Mouse (Mus musculus) spleen, adult 12 weeks (tissue): ENCODE results near the gene Defa30.
"Not testable (repeated sequence)": the region's sequence is repeated elsewhere in the genome, so short reads cannot be mapped to it uniquely, and the experiment has no call there.

ENCODE experiments used
- DNase-seq: peaks from one replicate; pipeline ENCODE4 v3.0.0; 2022; ENCODE audit warnings: low spot score

The Defa30 gene

GRCm38 (mm10) chr8:21134342-21134741 is at the start of gene Defa30:
Gene Defa30, plus strand, starts transcription at chr8:21134642.
- not testable (repeated sequence) for DNase-seq

- DNase-seq, result no peak
Observed at GRCm38 (mm10) chr8:21093106-21093505, 41.3 kb upstream of the Defa30 start.

- DNase-seq, result not testable (repeated sequence)
Observed at GRCm38 (mm10) chr8:21095950-21096349, 38.5 kb upstream of the Defa30 start, which contains the start of gene Gm14851. Gene Gm14851, minus strand, starts transcription at chr8:21096050.

GRCm38 (mm10) chr8:21161977-21162376 is 27.5 kb downstream of the Defa30 start, which contains the start of gene Defa22:
Gene Defa22, plus strand, starts transcription at chr8:21162277.
- not testable (repeated sequence) for DNase-seq
